Mouse (Mus musculus) forebrain, postnatal 0 days (tissue): ENCODE results near the gene Arid2. TPM values are rescaled to one million over a fixed set of nuclear protein-coding genes. Genes with fewer than 3 reads are reported as not detected.

Experiments used
- ATAC-seq: fragments of 200-750 bp; cut with Nextera tagmentation; 2 replicates; pipeline ENCODE4 v1.8.0; 2017; ENCODE audit warnings: mild to moderate bottlenecking, moderate library complexity
- DNase-seq: peaks from one replicate; pipeline ENCODE4 v3.0.0-alpha.2; 2015
- H3K27ac ChIP-seq: fragments of 300-500 bp; sonication (generic); 2 replicates; pipeline ENCODE4 v1.5.1; 2014; ENCODE audit warnings: low read depth, mild to moderate bottlenecking, antibody characterized with exemption, low read length, moderate library complexity, mixed read lengths
- H3K27me3 ChIP-seq: fragments of 300-500 bp; sonication (generic); 2 replicates; pipeline ENCODE4 v1.6.1; 2014; ENCODE audit warnings: mild to moderate bottlenecking, low read length, mixed read lengths; ENCODE audit not compliant: insufficient read depth
- H3K36me3 ChIP-seq: fragments of 300-500 bp; sonication (generic); 2 replicates; pipeline ENCODE4 v1.6.1; 2014; ENCODE audit warnings: mild to moderate bottlenecking, moderate library complexity; ENCODE audit not compliant: insufficient read depth
- H3K4me1 ChIP-seq: fragments of 300-500 bp; sonication (generic); 2 replicates; pipeline ENCODE4 v1.6.1; 2014; ENCODE audit warnings: antibody characterized with exemption; ENCODE audit not compliant: insufficient read depth
- H3K4me2 ChIP-seq: fragments of 300-500 bp; sonication (generic); 2 replicates; pipeline ENCODE4 v1.6.1; 2014; ENCODE audit warnings: low read depth, mild to moderate bottlenecking, moderate library complexity
- H3K4me3 ChIP-seq: fragments of 300-500 bp; sonication (generic); 2 replicates; pipeline ENCODE4 v1.5.1; 2014; ENCODE audit warnings: low read depth, low read length, mixed read lengths
- H3K9ac ChIP-seq: fragments of 300-500 bp; sonication (generic); 2 replicates; pipeline ENCODE4 v1.6.1; 2014; ENCODE audit warnings: mild to moderate bottlenecking
- H3K9me3 ChIP-seq: fragments of 300-500 bp; sonication (generic); 2 replicates; pipeline ENCODE4 v1.6.1; 2016; ENCODE audit warnings: low read length
- CTCF ChIP-seq: sonication (generic); IDR thresholded peaks from 2 replicates; pipeline ENCODE4 v1.5.1; 2016; ENCODE audit warnings: antibody characterized with exemption, control low read depth, low read depth
- WGBS: fragments of 180-500 bp; shearing (Covaris S2); extraction: QIAGEN DNeasy Blood & Tissue Kit; methylation state at CpG from one replicate; pipeline ENCODE4 v1.1.7; 2014; 5-methylcytosine and 5-hydroxymethylcytosine counted together
- polyA plus RNA-seq: library from polyadenylated mRNA; unstranded; fragments of >200 nt; fragmentation: Nextera tagmentation; extraction: Ambion mirVana; gene quantifications from 2 replicates; pipeline ENCODE4 v1.2.1, GENCODE M21; 2015
- total RNA-seq: library from RNA; depleted of rRNA; stranded (reverse); fragments of >200 nt; gene quantifications from 2 replicates; pipeline ENCODE4 v1.2.3, GENCODE M21; 2014

The Arid2 gene
- total and polyA plus RNA-seq, 2 experiments from 2014 or later = 10.7 to 49.9 TPM

DNA sequence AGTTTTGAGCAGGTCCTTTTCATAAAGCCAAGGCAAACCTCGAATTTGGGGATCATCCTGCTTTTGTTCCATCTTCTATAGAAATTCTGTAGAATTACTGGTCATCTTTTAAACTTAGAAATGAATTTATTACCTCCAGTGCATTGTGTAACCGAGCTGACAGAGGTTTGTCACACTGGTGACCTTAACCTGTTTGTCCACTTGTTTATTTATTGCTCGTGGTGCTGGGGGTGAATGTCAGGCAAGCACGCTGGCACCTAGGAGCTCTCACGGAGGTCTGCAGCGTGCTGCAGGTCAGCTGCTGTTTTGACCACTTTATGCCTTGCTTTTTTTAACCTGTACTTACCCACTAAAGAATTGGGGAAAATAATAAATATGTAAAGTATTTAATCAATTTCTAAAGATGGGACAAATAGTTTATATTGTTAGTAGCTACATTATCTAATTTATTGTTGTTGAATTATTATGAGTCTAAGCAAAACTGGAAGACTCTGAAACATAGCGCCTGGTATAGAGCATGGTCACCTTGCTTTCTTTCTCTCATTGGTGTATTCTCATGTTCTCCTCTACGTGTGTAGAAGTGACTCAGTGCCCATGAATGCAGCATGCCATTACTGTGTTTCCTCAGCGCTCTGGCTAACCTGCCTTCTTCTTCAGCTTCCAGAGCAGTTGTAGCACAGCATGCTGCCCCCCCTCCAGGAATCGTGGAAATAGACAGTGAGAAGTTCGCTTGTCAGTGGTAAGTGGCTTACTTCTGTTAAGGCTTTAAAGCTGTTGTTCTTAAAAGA lies 79.1 kb downstream of the Arid2 start:
- H3K36me3 ChIP-seq = peaks cover 64% of the 10 kb centered on the region
- no peak overlapping the region for H3K27ac ChIP-seq
- DNase-seq = no peak
- ATAC-seq = no peak
- H3K4me1 ChIP-seq = no peaks in the 10 kb centered on the region
- no peak overlapping the region for H3K4me3 ChIP-seq
- no peak overlapping the region for H3K4me2 ChIP-seq
- no peak overlapping the region for H3K9ac ChIP-seq
- no peak for TF ChIP-seq CTCF
- 83% methylated on average over 11 of the region's 11 CpGs for WGBS
- no peaks in the 10 kb centered on the region for H3K9me3 ChIP-seq
- H3K27me3 ChIP-seq = no peaks in the 10 kb centered on the region

DNA sequence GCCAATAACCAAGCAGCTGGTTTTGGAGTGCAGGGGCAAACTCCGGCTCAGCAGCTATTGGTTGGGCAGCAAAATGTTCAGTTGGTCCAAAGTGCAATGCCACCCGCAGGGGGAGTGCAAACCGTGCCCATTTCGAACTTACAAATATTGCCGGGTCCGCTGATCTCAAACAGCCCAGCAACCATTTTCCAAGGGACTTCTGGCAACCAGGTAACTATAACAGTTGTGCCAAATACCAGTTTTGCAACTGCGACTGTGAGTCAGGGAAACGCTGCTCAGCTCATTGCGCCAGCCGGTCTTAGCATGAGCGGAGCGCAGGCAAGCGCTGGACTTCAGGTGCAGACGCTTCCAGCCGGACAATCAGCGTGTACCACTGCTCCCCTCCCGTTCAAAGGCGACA lies 84.0 kb downstream of the Arid2 start:
- H3K4me3 ChIP-seq = no peak overlapping the region
- 93% methylated on average over 18 of the region's 18 CpGs for WGBS
- peaks cover 47% of the 10 kb centered on the region for H3K36me3 ChIP-seq
- TF ChIP-seq CTCF = no peak
- H3K27me3 ChIP-seq = no peaks in the 10 kb centered on the region
- DNase-seq (no peak), ATAC-seq (no peak)
- H3K4me2 ChIP-seq = no peak overlapping the region
- no peak overlapping the region for H3K9ac ChIP-seq
- H3K27ac ChIP-seq = no peak overlapping the region
- no peaks in the 10 kb centered on the region for H3K4me1 ChIP-seq
- no peaks in the 10 kb centered on the region for H3K9me3 ChIP-seq

DNA sequence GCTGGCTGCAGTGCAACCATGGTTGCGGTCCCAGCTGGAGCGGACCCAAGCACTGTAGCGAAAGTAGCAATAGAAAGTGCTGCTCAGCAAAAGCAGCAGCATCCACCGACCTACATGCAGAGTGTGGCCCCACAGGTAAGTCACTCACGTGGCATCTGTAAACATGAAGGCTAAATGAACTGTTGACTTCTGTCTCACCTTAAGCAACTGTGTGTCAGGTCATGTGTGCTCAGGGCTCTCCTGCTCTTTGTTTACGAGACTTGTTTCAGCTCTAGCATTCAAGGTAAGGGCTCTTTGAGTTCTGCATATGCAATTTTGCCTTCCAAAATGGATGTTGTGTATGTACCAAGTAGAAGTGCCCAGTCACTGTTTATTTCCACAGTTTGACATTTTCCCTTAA lies 85.3 kb downstream of the Arid2 start:
- H3K36me3 ChIP-seq = peaks cover 48% of the 10 kb centered on the region
- DNase-seq = no peak
- WGBS = 92% methylated on average over 6 of the region's 6 CpGs

DNA sequence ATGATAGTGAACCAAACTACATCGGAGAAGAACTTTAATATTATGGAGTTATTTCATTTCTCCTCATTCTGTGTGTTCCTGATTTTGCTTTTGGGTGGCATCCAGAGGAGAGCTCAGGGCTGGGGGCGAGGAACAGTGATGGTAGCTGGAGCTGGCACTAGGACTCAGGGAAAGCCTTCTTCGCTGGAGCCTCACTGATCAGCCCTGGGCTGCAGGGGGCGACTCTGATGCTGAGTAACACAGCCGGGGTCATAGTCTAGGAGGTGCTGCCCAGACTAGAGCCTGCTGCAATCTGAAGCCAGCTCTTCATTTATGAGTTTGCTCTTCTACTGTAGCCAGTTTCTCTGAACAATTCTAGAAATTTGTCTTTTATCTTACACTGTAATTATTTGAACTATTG lies 85.8 kb downstream of the Arid2 start:
- Histone ChIP-seq H3K4me3 (no peak overlapping the region), H3K27ac (no peak overlapping the region), H3K9me3 (no peaks in the 10 kb centered on the region), H3K36me3 (peaks cover 43% of the 10 kb centered on the region), H3K4me2 (no peak overlapping the region), H3K9ac (no peak overlapping the region), H3K27me3 (no peaks in the 10 kb centered on the region), H3K4me1 (no peaks in the 10 kb centered on the region)
- no peak for TF ChIP-seq CTCF
- no peak for ATAC-seq
- DNase-seq = no peak
- WGBS = 83% methylated on average over 5 of the region's 5 CpGs

More for the DNA sequence above, 85.3 kb downstream of the Arid2 start:
- Histone ChIP-seq H3K9ac (no peak overlapping the region), H3K27me3 (no peaks in the 10 kb centered on the region), H3K27ac (no peak overlapping the region), H3K4me2 (no peak overlapping the region), H3K4me3 (no peak overlapping the region), H3K9me3 (no peaks in the 10 kb centered on the region), H3K4me1 (no peaks in the 10 kb centered on the region)
- ATAC-seq = no peak
- no peak for TF ChIP-seq CTCF

DNA sequence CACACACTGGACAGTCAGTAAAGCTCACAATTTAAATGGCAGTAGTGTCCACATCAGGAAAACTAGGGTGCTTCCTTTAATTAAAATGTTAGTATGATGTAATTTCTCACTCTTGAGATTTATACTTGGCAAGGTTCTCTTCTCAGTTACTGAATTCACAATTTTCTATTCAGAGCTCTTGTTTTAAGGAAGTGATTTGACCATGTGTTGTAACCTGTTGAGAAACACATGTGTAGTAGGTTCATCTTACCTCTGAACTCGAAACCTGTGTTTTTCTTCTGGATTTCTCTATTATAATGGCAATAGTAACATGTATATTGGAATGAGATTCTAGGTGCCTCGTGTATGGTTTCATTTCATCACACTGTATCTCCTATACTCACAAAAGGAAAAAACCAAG lies 88.9 kb downstream of the Arid2 start:
- Histone ChIP-seq H3K27me3 (no peaks in the 10 kb centered on the region), H3K4me3 (no peak overlapping the region), H3K9ac (no peak overlapping the region), H3K27ac (no peak overlapping the region), H3K9me3 (no peaks in the 10 kb centered on the region), H3K4me1 (no peaks in the 10 kb centered on the region), H3K36me3 (peaks cover 23% of the 10 kb centered on the region), H3K4me2 (no peak overlapping the region)
- no peak for ATAC-seq
- 96% methylated on average over 2 of the region's 2 CpGs for WGBS
- no peak for TF ChIP-seq CTCF
- no peak for DNase-seq

- H3K36me3 ChIP-seq = peaks cover 13% of the 10 kb centered on the region
- ATAC-seq = no peak
Measured at GRCm38 (mm10) chr15:96377263-96377662, 89.9 kb downstream of the Arid2 start.

GRCm38 (mm10) chr15:96377701-96378100 lies 90.4 kb downstream of the Arid2 start:
- ATAC-seq (no peak), DNase-seq (no peak)
- Histone ChIP-seq H3K9ac (no peak overlapping the region), H3K9me3 (no peaks in the 10 kb centered on the region), H3K27me3 (no peaks in the 10 kb centered on the region), H3K27ac (no peak overlapping the region), H3K4me2 (no peak overlapping the region), H3K4me3 (no peak overlapping the region), H3K36me3 (peaks cover 12% of the 10 kb centered on the region), H3K4me1 (no peaks in the 10 kb centered on the region)
- TF ChIP-seq CTCF = no peak
- WGBS = 70% methylated on average over 7 of the region's 7 CpGs

More at GRCm38 (mm10) chr15:96377263-96377662, 89.9 kb downstream of the Arid2 start:
- Histone ChIP-seq H3K4me1 (no peaks in the 10 kb centered on the region), H3K4me2 (no peak overlapping the region), H3K27ac (no peak overlapping the region), H3K9ac (no peak overlapping the region), H3K4me3 (no peak overlapping the region), H3K27me3 (no peaks in the 10 kb centered on the region), H3K9me3 (no peaks in the 10 kb centered on the region)
- WGBS = 62% methylated on average over 5 of the region's 5 CpGs
- TF ChIP-seq CTCF = no peak
- DNase-seq = peak; percentile 25
